Comparison of ENCODE assay signal across 8 mouse cellular contexts in genomic region chr10:81526779-81527178, GRCm38 (mm10). TPM values are rescaled to one million over a fixed set of nuclear protein-coding genes. Genes with fewer than 3 reads are reported as not detected.
DNase-seq lines count a peak whose midpoint lies in the region; ATAC-seq and TF ChIP-seq lines count a peak whose summit lies in the region.

No protein-coding gene starts in this region.

- ATAC-seq in forebrain, embryonic 13.5 days: peak; percentile 56; the same call in 1 of the 2 replicates
- 0 out of 2 replicates have a peak, but pooled peaks have one; percentile 44 for ATAC-seq in hindbrain, embryonic 12.5 days (ENCODE audit: low FRiP score)
- ATAC-seq in megakaryocyte-erythroid progenitor cell, adult 5-6 weeks (replicated peaks; ENCODE audit: low FRiP score, low TSS enrichment, poor library complexity, severe bottlenecking): peak; percentile 40

- H3K4me2 ChIP-seq in forebrain, embryonic 13.5 days: no peak overlapping the region
- no peak overlapping the region for H3K4me2 ChIP-seq in hindbrain, embryonic 12.5 days (replicated peaks)

- peak; percentile 53 to 72 for DNase-seq in cerebellum, adult 2 months
- no peak for DNase-seq in cerebellum, adult 11 months
- DNase-seq in adrenal gland, postnatal 4 days (ENCODE audit: low spot score in 2 of 2): peak; percentile 63 to 65
- DNase-seq in left cerebral cortex, adult 2 months (ENCODE audit: extremely low spot score in 1 of 2, low spot score in 2 of 2): peak; percentile 72 to 73
- DNase-seq in spleen, postnatal 36 days (ENCODE audit: low spot score in 2 of 2): peak; percentile 79 to 83

- H3K4me1 ChIP-seq in cerebellum, adult 2 months (ENCODE audit: control insufficient read depth, insufficient read depth, low read length): no peaks in the 10 kb centered on the region
- no peaks in the 10 kb centered on the region for H3K4me1 ChIP-seq in forebrain, embryonic 13.5 days
- 0 out of 2 replicates have a peak, but pooled peaks cover 3% of the 10 kb centered on the region for H3K4me1 ChIP-seq in hindbrain, embryonic 12.5 days

- TF ChIP-seq CTCF in cerebellum, adult 2 months (IDR thresholded peaks at IDR 0.05; ENCODE audit: borderline replicate concordance, insufficient read depth, low read depth, low read length): peak; percentile 93
- peak; percentile 99 for TF ChIP-seq CTCF in left cerebral cortex, adult 2 months (IDR thresholded peaks at IDR 0.05)

- no peak overlapping the region for H3K9ac ChIP-seq in forebrain, embryonic 13.5 days
- no peak overlapping the region for H3K9ac ChIP-seq in hindbrain, embryonic 12.5 days

- intact Hi-C loops in left cerebral cortex, adult 2 months (cut with DNase I): loop anchor here (1.0 kb wide), 1 partner anchor 24 kb away; no protein-coding TSS in a partner anchor

- H3K4me3 ChIP-seq in cerebellum, adult 2 months (replicated peaks; ENCODE audit: insufficient read depth, low read depth, low read length): no peak overlapping the region
- no peak overlapping the region for H3K4me3 ChIP-seq in forebrain, embryonic 13.5 days
- H3K4me3 ChIP-seq in hindbrain, embryonic 12.5 days: no peak overlapping the region
- H3K4me3 ChIP-seq in left cerebral cortex, adult 2 months: no peak overlapping the region

- 11% methylated on average over 14 of the region's 14 CpGs for WGBS in cerebellum, adult 2 months
- WGBS in forebrain, embryonic 13.5 days: 15% methylated on average over 14 of the region's 14 CpGs
- 13% methylated on average over 14 of the region's 14 CpGs for WGBS in hindbrain, embryonic 12.5 days

- no peaks in the 10 kb centered on the region for H3K27me3 ChIP-seq in cerebellum, adult 2 months (ENCODE audit: control insufficient read depth, insufficient read depth, low read length)
- H3K27me3 ChIP-seq in forebrain, embryonic 13.5 days: peaks cover 16% of the 10 kb centered on the region
- peaks cover 11% of the 10 kb centered on the region for H3K27me3 ChIP-seq in hindbrain, embryonic 12.5 days

- no peak overlapping the region for H3K27ac ChIP-seq in cerebellum, adult 2 months (ENCODE audit: insufficient read depth, low read length)
- H3K27ac ChIP-seq in forebrain, embryonic 13.5 days: no peak overlapping the region
- no peak overlapping the region for H3K27ac ChIP-seq in hindbrain, embryonic 12.5 days
- no peak overlapping the region for H3K27ac ChIP-seq in left cerebral cortex, adult 2 months

- H3K9me3 ChIP-seq in forebrain, embryonic 13.5 days (replicated peaks): no peaks in the 10 kb centered on the region
- no peaks in the 10 kb centered on the region for H3K9me3 ChIP-seq in hindbrain, embryonic 12.5 days (replicated peaks)

- TF ChIP-seq POLR2A in cerebellum, adult 2 months (IDR thresholded peaks at IDR 0.05; ENCODE audit: borderline replicate concordance, insufficient read depth, low read length): no peak

- H3K36me3 ChIP-seq in forebrain, embryonic 13.5 days (ENCODE audit: poor library complexity, severe bottlenecking): peaks cover 40% of the 10 kb centered on the region
- peaks cover 34% of the 10 kb centered on the region for H3K36me3 ChIP-seq in hindbrain, embryonic 12.5 days

RNA-seq across cellular contexts. Expression of gene Gna15, which starts 2.8 kb away (rescaled TPM):
- polyA plus RNA-seq in cerebellum, adult 2 months (2012; rRNA removed): 1.3 and 1.4 TPM in 2 replicates
- 1 to 10 TPM in 1 of 2 experiments, under 1 TPM in 1; 0.67 to 1.2 TPM for total RNA-seq in adrenal gland, postnatal 4 days (2021)
- polyA plus RNA-seq in forebrain, embryonic 13.5 days (2015; fragmentation: Nextera tagmentation; extraction: Ambion mirVana): 0.48 and 0.57 TPM in 2 replicates
- 0.75 and 0.82 TPM in 2 replicates for polyA plus RNA-seq in hindbrain, embryonic 12.5 days (2016; fragmentation: Nextera tagmentation; extraction: Ambion mirVana)
- total RNA-seq in left cerebral cortex, adult 2 months (2021): 1 to 10 TPM; 1.3 to 2.8 TPM
- 41.4 and 48.1 TPM in 2 replicates for total RNA-seq in megakaryocyte-erythroid progenitor cell, adult 5-6 weeks (2014; fragmentation: Nextera tagmentation)
- total RNA-seq in megakaryocyte-erythroid progenitor cell, adult 5-6 weeks (2017): 42.6 and 45.2 TPM in 2 replicates

RNA-seq across cellular contexts. Expression of gene Gna11, which starts 18.2 kb away (rescaled TPM):
- 105 and 107 TPM in 2 replicates for polyA plus RNA-seq in cerebellum, adult 2 months (2012; rRNA removed)
- 10 to 100 TPM; 74.2 to 74.4 TPM for total RNA-seq in adrenal gland, postnatal 4 days (2021)
- polyA plus RNA-seq in forebrain, embryonic 13.5 days (2015; fragmentation: Nextera tagmentation; extraction: Ambion mirVana): 79.0 and 84.3 TPM in 2 replicates
- 75.2 and 76.3 TPM in 2 replicates for polyA plus RNA-seq in hindbrain, embryonic 12.5 days (2016; fragmentation: Nextera tagmentation; extraction: Ambion mirVana)
- total RNA-seq in left cerebral cortex, adult 2 months (2021): 100 to 1,000 TPM; 106 to 110 TPM
- 13.7 and 22.4 TPM in 2 replicates for total RNA-seq in megakaryocyte-erythroid progenitor cell, adult 5-6 weeks (2014; fragmentation: Nextera tagmentation)
- total RNA-seq in megakaryocyte-erythroid progenitor cell, adult 5-6 weeks (2017): 16.0 and 57.4 TPM in 2 replicates

RNA-seq across cellular contexts. Expression of gene S1pr4, which starts 26.8 kb away (rescaled TPM):
- 0.67 and 1.1 TPM in 2 replicates for polyA plus RNA-seq in cerebellum, adult 2 months (2012; rRNA removed)
- total RNA-seq in adrenal gland, postnatal 4 days (2021): 1 to 10 TPM; 2.0 to 2.7 TPM
- polyA plus RNA-seq in forebrain, embryonic 13.5 days (2015; fragmentation: Nextera tagmentation; extraction: Ambion mirVana): 0.52 and 0.53 TPM in 2 replicates
- 0.52 and 0.65 TPM in 2 replicates for polyA plus RNA-seq in hindbrain, embryonic 12.5 days (2016; fragmentation: Nextera tagmentation; extraction: Ambion mirVana)
- under 1 TPM; 0.56 to 0.70 TPM for total RNA-seq in left cerebral cortex, adult 2 months (2021)
- 19.0 and 22.2 TPM in 2 replicates for total RNA-seq in megakaryocyte-erythroid progenitor cell, adult 5-6 weeks (2014; fragmentation: Nextera tagmentation)
- total RNA-seq in megakaryocyte-erythroid progenitor cell, adult 5-6 weeks (2017): 17.2 and 18.9 TPM in 2 replicates

RNA-seq across cellular contexts. Expression of gene Ncln, which starts 30.6 kb away (rescaled TPM):
- 112 and 116 TPM in 2 replicates for polyA plus RNA-seq in cerebellum, adult 2 months (2012; rRNA removed)
- 100 to 1,000 TPM; 107 to 117 TPM for total RNA-seq in adrenal gland, postnatal 4 days (2021)
- polyA plus RNA-seq in forebrain, embryonic 13.5 days (2015; fragmentation: Nextera tagmentation; extraction: Ambion mirVana): 56.8 and 60.9 TPM in 2 replicates
- polyA plus RNA-seq in hindbrain, embryonic 12.5 days (2016; fragmentation: Nextera tagmentation; extraction: Ambion mirVana): 75.1 and 79.5 TPM in 2 replicates
- total RNA-seq in left cerebral cortex, adult 2 months (2021): 10 to 100 TPM; 78.3 to 80.8 TPM
- total RNA-seq in megakaryocyte-erythroid progenitor cell, adult 5-6 weeks (2014; fragmentation: Nextera tagmentation): 91.4 and 117 TPM in 2 replicates
- total RNA-seq in megakaryocyte-erythroid progenitor cell, adult 5-6 weeks (2017): 42.4 and 71.2 TPM in 2 replicates

RNA-seq across cellular contexts. Expression of gene Aes, which starts 32.5 kb away (rescaled TPM):
- polyA plus RNA-seq in cerebellum, adult 2 months (2012; rRNA removed): 1,117 and 1,168 TPM in 2 replicates
- total RNA-seq in adrenal gland, postnatal 4 days (2021): 100 to 1,000 TPM; 639 to 647 TPM
- 430 and 502 TPM in 2 replicates for polyA plus RNA-seq in forebrain, embryonic 13.5 days (2015; fragmentation: Nextera tagmentation; extraction: Ambion mirVana)
- 476 and 504 TPM in 2 replicates for polyA plus RNA-seq in hindbrain, embryonic 12.5 days (2016; fragmentation: Nextera tagmentation; extraction: Ambion mirVana)
- total RNA-seq in left cerebral cortex, adult 2 months (2021): 100 to 1,000 TPM; 637 to 727 TPM
- total RNA-seq in megakaryocyte-erythroid progenitor cell, adult 5-6 weeks (2014; fragmentation: Nextera tagmentation): 185 and 209 TPM in 2 replicates
- 162 and 206 TPM in 2 replicates for total RNA-seq in megakaryocyte-erythroid progenitor cell, adult 5-6 weeks (2017)

Comparison
In these comparisons a context has a peak if more than half of its experiments do, and no peak if none do; other contexts are left out.
1. RNA of gene Gna15, which starts 2.8 kb away (total RNA-seq): 41.4 to 48.1 TPM in megakaryocyte-erythroid progenitor cell, adult 5-6 weeks; 1.3 to 2.8 TPM in left cerebral cortex, adult 2 months and 0.67 to 1.2 TPM in adrenal gland, postnatal 4 days; every median in the first group is over 10 times any median in the second.
2. RNA of gene S1pr4, which starts 26.8 kb away (total RNA-seq): 17.2 to 22.2 TPM in megakaryocyte-erythroid progenitor cell, adult 5-6 weeks; 2.0 to 2.7 TPM in adrenal gland, postnatal 4 days and 0.56 to 0.70 TPM in left cerebral cortex, adult 2 months; every median in the first group is over 4 times any median in the second.
3. Peak in every context shown above with its lines, with median percentiles within 50 percentile points of each other: ATAC-seq.